Mouse (Mus musculus) erythroblast, embryonic 14.5 days (primary cell): ENCODE measurements around the gene Atg16l1.

Experiments
- GATA1 ChIP-seq: IDR thresholded peaks from 2 replicates; pipeline ENCODE4 v1.6.1; 2012; ENCODE audit warnings: low read length, inconsistent platforms, mixed read lengths
- TAL1 ChIP-seq: IDR thresholded peaks from 3 replicates; pipeline ENCODE4 v1.6.1; 2012; ENCODE audit warnings: low read length, inconsistent platforms, mixed read lengths

GRCm38 (mm10) chr1:87779204-87779785, 23.6 kb downstream of the Atg16l1 start:
- TF ChIP-seq TAL1 (no peak), GATA1 (no peak)
